Mouse (Mus musculus) liver, postnatal 0 days (tissue): Measurements from ENCODE around the gene Tfdp2.

Experiments
- CTCF ChIP-seq: sonication (generic); IDR thresholded peaks from 2 replicates; pipeline ENCODE4 v1.5.1; 2016; ENCODE audit warnings: antibody characterized with exemption, low read depth
- EP300 ChIP-seq: IDR thresholded peaks from 2 replicates; pipeline ENCODE4 v1.6.1; 2016; ENCODE audit warnings: antibody characterized with exemption, low read depth, mild to moderate bottlenecking

GRCm38 (mm10) chr9:96207428-96207827, 11.4 kb downstream of the Tfdp2 start:
- TF ChIP-seq EP300 (no peak), CTCF (no peak)
